Mouse (Mus musculus) c-Kit-negative CD71-positive TER-119-positive erythroid progenitor cells, embryonic 14.5 days (primary cell): Measurements from ENCODE around the gene Rpap3.

Source experiments
- DNase-seq: peaks from one replicate; pipeline ENCODE4 v3.0.0-alpha.2; 2013; ENCODE audit warnings: low read depth, low spot score

The Rpap3 gene

DNA sequence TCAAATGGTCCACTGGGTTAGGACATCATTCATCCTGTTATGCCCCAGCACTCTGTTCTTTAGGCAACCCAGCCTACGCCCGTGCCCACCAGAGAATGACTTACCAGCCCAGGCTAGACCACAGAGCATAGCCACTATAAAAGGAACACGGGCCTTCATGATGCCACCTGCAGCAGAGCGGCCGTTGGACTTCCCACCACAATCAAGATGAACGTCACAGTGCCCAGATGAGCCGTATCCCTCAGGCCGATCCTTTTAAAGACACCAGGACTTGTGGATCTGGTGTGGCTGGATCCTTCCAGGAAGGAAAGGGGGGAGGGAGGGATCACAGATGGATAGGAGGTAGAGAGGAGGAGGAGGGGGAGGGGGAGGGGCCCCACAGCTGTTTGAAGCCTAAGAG lies 25.5 kb upstream of the Rpap3 start, which contains the start of gene Endou:
Gene Endou, minus strand, starts transcription at position 229 of the 400 bp plus-strand sequence.
- no peak for DNase-seq

DNA sequence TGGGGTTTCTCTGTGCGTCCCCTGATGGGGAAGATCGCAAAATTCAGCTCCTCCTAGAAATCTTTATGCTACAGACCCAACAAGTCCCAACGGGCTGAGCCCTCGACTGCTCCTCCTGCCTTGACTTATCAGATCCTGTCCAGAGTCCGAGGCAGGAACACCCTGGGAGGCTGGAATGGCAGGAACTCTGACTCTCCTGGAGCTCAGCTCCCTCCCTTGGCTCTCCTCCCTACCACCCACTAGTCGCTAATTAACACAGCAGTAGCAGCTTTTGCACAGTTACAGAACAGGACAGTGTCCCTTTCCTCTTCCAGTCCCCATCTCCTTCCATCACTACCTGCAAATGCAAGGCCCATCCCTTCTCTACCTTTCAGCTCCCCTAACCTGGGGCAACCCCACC lies 24.7 kb upstream of the Rpap3 start:
- no peak for DNase-seq

DNA sequence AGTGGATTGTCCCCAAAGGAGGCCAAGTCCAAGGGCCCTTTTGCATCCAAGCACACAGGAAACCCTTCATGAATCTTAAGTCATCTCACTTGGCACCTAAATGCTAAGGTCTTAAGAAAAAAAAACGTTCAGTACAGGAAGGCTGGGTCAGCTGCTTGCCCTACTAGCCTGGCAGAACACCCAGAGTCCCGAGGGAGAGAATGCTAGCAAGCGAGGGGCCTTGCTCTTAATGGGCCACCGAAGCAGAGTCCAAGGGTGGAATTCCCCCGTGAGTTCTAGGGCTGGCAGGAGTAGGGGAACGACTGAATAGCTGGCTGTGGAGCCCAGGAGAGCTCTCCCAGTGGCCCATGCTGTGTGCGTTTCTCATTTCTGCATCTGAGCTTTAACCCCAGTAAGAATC lies 23.2 kb upstream of the Rpap3 start:
- DNase-seq = no peak

DNA sequence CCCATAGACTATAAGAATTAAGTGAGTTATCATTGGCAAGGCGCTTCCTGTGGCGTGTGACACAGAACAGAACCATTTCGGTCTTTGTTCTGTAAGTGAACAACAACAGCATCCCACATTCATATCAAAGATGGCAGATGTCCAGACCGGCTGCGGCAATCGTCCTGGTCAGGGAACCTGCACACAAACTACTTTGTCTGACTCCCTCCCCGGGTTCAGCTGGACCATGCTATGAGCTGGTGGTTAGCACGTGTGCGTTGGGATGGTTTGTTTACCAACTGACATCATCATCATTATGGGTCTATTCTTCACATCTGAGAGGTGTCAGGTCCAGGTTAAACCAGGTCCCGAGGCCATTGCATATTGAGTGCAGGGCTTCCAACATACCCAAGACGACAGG lies 22.8 kb upstream of the Rpap3 start:
- no peak for DNase-seq

GRCm38 (mm10) chr15:97727520-97727919 lies 21.9 kb upstream of the Rpap3 start:
- no peak for DNase-seq

DNA sequence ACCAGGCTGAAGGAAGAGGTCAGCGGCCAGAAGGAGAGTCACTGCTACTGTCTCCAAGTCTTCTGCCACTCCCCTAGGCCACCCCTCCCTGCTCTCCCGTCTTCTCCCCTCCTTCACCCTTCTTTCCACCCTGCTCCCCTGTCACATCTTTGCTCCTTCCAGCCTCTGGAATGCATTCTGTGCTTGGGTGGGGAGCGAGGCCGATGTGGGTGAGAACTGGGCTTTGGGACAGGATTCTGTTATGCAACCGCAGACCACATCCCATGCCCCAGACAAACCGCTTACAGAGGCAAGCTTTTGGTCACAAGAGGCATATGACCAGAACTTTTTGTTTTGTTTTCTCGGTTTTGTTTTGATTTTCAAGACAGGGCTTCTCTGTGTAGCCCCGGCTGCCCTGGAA lies 21.4 kb upstream of the Rpap3 start:
- no peak for DNase-seq

GRCm38 (mm10) chr15:97726310-97726709 lies 20.7 kb upstream of the Rpap3 start:
- DNase-seq = no peak

DNA sequence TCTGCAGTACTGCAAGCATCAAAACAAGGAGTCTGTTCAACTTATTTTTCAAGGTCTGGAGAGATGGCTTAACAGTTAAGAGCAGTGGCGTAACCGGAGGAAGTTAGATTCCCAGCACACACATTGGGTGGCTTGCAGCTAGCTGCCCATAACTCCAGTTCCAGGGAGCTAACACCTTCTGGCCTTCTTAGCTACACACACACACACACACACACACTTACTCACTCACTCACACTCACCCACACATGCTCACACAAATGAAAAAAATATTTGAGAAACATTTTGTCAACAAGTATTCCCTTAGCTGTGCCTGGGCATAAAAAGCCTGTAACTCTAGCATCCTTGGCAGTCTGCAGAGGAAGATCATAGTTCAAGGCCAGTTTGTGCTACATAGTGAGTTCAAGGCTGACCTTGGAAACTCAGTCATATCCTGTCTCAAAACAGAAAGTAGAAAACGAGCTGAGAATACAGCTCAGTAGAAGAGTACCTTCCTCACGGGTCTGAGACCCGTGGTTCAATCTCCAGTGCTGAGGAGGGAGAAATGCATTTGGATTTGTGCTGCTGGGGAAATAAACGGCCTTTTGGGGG lies 19.7 kb upstream of the Rpap3 start:
- DNase-seq = no peak

DNA sequence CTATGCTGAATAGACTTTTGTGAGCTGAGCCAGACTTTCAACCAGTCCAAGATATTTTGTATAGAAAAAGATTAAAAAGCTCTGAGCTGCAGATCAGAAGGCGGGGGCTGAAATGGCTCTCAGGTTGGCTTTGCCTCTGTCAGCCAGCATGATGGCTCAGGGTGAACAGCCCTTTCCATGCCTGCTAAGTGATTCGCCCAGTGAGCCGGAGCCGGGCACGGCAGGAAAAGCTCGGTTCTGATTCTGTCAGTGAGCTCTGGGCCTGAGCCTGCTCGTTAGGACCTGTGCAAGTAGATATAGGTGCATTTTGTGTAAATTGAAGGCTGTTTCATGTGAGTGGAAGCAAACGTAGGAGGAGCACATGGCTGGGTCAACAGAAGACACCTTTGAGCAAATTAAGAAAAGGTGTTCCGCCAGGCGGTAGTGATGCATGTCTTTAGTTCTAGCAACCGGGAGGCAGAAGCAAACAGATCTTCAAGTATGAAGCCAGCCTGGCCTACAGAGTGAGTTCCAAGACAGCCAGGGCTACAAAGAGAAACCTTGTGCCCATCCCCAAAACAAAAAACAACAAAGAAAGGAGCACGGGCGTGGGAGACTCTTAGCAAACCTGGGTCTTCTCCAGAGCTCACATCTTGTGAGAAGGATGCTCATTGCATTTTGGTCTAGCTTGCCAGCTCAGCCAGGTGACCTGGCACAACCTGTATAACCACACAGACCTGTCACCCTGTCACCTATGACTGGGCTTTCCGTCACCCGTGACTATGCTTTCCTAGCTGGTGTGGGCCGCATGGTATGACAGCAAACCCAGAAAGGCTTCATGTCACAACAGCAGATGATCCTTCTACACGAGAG lies 18.9 kb upstream of the Rpap3 start:
- DNase-seq = no peak

GRCm38 (mm10) chr15:97723536-97724345 lies 18.1 kb upstream of the Rpap3 start:
- DNase-seq = no peak

GRCm38 (mm10) chr15:97721008-97721701 lies 15.5 kb upstream of the Rpap3 start:
- no peak for DNase-seq

DNA sequence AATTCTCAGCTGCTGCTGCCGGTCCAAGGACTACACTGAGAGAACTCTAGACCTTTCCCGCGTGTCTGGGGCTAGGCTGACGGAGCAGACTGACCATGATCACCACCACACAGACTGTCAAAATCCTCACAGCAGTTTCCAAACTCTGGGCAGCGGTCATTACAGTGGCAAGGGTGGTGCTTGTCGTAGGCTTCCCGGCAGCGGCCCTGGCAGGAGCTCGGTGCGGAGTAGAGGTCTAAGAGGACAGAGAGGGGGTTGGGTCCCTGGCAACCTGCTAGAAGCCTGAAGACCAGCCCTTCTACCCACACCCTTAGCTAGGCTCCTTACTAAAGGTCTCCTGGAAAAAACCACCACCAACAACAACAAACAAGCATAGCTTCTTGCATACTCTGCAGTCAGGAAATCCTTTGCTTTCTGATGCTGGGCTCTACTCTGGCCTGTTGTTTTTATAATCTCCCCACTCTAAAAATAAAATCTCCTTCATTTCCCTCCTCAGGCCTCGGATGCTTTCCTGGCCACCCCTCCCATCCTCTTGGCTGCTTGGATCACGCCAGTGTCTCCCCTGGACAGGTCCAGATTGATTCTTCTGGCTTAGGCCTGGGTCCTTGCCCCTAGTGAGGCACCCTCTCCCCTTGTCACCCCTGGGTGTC lies 14.5 kb upstream of the Rpap3 start:
- no peak for DNase-seq

DNA sequence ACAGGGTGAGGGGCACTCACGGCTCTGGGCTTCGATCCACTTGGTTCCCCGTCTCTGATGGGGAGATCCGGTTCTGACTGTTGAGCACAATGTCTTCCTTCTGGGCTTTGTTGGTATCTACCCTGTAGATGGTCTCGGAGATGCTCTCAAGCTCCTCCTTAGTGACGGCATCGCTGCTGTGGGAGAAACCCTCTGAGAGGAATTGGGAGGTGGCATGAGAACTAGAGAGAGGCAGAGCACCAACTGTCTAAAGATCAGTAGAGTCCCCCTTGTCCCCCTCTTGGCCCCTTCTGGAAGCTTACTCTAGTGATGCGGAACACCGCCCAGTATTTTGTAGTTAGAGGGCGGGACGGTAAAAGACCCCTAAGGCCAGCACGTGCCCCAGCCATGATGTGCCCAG lies 13.9 kb upstream of the Rpap3 start:
- DNase-seq = no peak

DNA sequence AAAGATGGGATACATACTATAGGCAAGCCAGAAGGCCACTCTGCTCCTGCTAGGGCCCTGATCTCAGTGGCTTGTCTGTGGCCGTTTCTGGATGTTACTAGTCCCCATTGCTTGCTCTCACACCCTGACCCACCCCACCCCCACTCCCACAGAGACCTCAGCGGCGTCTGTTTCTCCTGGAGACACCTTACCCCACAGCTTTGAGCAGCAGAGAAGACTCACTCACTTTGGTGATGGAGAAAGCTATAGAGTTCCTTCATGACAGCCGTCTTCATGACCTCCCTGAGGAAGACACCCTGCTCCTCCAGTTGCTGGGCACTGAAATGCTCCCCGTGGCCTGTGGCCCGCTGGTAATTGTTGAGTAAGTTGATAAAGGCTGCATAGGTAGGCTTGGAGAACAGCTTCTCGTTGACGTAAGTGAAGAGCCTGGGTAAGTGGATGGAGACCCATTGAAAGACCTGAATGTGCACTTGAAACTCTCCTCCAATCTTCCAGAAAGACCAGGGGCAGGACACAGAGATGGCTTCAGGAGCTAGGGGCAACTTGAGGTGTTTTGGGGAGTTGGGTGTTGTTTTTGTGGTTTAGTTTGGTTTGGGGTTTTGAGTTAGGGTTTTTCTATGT lies 13.0 kb upstream of the Rpap3 start:
- DNase-seq = no peak

DNA sequence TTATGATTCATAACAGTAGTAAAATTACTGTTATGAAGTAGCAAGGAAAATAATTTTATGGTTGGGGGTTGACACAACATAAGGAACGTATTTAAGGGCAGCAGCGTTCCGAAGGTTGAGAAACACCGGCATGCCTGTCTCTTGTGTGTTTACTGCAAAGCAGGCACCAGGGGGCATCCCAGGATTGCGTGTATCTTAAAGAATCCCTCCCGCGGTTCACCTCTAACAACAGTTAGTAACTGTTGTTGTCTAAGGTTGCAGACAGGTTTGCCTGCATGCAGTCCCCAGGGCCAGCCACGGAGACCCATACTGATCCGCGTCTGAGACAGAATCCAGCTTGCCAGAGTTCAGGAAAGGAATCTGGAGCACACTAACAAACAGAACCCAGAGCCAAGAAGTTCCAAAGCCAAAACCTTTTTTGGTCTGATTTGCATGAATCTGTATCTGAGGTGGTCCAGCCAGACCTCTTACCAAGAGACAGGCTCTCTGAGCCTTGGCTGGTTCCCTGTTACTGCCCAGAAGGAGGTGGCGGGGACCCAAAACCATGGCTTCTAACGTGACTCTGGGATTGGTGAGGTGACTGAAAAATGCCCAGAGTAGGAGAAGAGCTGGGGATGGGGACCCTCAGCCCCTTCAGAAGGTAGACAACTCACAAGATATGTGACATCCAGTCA lies 12.4 kb upstream of the Rpap3 start:
- no peak for DNase-seq

DNA sequence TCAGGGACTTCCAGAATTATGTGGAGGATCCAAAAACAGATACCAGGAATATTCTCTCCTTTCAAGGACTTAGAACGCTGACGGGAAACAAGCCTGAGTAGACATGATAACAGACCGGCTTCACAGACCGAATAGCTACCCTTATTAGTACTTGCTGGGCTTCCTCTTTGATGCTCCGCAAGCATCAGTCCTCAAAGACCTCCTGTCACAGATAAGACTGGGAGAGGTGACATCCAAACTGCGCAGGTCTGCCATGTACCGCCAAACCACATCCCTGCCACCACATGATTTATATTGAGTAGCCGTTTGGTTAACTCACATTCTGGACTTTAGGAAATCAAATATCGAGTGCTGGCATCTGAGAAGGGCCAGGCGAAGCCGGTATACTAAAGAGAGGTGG lies 11.2 kb upstream of the Rpap3 start:
- no peak for DNase-seq

DNA sequence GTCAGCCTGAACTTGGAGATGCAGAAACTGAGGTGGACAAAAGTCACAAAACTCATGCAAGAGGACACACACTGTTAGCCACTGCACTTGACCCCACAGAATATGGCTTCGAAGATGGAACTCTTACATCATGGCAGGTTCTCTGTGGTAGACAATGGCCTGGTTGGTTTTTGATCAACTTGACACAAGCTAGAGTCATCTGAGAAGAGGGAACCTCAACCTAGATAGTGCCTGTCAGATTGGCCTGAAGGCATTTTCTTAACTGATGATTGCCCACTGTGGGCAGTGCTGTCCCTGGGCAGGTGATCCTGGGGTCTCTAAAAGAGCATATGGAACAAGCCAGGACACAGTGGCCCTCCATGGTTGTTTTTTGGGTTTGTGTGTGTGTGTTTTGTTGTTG lies 10.1 kb upstream of the Rpap3 start:
- no peak for DNase-seq

GRCm38 (mm10) chr15:97715083-97715482 lies 9.5 kb upstream of the Rpap3 start:
- no peak for DNase-seq

- DNase-seq = no peak
Observed at GRCm38 (mm10) chr15:97712546-97712945, 6.9 kb upstream of the Rpap3 start.

- no peak for DNase-seq
Observed at GRCm38 (mm10) chr15:97710906-97711305, 5.3 kb upstream of the Rpap3 start.
